Mouse (Mus musculus) c-Kit-positive CD71-negative TER-119-negative erythroid progenitor cells, embryonic 14.5 days (primary cell): ENCODE data around the gene Sema6c.
"Not testable (repeated sequence)": the region's sequence is repeated elsewhere in the genome, so short reads cannot be mapped to it uniquely, and the experiment has no call there.

Source experiments
- DNase-seq: peaks from one replicate; pipeline ENCODE4 v3.0.0-alpha.2; 2013; ENCODE audit warnings: low read depth

Gene Sema6c

DNA sequence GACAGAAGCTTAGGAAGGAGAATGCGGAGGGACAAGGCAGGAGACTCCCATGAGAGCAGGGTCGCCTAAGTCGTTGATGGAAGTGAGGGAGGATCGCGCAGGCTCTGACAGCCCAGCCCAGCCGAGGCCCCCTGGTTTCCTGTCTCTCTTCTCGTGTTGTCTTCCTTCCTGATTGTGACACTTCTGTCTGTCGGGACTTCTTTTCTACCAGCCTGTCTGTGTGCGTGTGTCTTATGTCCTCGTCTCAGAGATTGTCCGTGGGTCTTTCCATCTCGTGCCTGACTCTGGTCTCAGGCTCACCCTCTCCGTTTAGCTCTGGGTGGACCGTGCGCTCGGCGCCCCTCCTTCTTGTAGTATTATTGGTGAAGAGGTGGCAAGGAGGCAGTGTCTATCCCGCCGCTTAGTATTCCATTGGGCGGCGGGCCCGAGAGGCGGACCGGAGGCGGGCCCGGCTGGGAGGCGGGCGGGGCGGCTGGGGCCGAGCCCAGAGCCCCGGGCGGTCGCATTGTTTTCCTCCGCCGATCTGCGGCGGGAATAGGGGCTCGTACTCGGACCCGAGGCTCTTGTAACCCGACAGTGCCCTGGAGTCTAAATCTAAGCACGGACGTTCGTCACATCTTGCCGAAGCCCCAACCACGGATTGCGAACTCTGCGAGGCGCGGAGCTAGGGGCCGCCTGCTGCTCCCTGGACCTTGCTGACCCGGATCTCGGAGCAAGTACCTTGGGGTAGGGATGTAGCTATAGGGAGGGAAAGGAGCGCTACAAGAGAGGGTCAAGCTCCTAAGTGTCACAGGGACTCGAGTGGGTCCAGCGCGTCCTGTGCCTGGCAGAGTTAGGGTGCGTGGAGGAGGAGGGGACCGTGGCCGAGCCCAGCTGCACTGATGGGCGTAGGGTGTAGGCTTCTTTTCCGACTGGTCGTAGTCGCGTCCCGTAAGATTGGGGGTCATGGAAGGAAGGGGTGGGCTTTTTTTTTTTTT is at the start of gene Sema6c:
Sema6c (plus strand) TSS at position 471 of the 977 bp plus-strand sequence.
- DNase-seq: peak; percentile 76

DNA sequence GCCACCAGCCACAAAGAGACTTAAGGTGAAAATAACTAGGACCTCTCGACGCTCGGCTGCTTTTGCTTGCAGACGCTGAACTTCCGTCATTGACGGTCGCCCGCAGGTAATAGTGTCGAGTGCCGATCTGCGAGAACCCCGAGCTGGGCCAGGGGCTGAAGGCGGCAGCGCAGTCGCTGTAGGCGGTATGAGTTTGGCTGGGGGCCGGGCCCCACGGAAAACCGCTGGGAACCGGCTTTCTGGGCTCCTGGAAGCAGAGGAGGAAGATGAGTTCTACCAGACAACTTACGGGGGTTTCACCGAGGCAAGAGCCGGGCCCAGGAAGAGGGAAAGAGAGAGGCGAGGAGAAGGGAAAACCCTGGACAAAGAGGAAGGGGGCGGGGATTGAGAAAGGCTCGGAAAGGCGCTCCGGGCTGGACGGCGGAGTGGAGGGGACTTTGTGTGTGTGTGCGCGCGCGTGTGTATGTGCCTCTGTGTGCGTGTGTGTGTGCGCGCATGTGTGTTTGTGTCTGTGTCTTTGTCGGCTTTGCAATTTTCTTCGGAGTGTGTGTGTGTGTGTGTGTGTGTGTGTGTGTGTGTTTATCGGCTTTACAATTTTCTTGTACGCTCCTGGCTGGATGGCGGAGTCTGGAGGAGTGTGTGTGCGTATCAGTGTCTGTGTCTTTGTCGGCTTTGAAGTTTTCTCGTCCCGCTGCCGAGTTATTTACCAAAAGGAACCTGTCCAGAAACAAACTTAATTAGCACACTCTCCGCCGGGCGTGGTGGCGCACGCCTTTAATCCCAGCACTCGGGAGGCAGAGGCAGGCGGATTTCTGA is 49.1 kb upstream of the Sema6c start, which contains the start of gene Vps72:
Vps72 (plus strand) TSS at position 112 of the 816 bp plus-strand sequence.
- DNase-seq: peak; percentile 74

DNA sequence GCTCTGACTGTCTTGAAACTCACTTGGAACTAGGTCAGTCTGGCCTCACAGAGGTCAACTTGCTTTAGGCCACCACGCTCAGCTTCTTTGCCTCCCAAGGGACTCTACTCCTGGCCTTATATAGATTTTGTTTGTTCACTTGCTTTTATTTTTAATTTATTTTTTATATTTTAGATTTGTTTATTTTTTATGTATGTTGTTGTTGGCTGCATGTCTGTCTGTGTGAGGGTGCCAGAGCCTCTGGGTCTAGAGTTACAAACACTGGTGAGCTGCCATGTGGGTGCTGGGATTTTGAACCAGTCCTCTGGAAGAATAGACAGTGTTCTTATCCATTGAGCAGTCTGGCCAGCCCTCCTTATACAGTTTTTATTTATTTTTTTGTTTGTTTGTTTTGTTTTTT is 47.5 kb upstream of the Sema6c start:
- no peak for DNase-seq

DNA sequence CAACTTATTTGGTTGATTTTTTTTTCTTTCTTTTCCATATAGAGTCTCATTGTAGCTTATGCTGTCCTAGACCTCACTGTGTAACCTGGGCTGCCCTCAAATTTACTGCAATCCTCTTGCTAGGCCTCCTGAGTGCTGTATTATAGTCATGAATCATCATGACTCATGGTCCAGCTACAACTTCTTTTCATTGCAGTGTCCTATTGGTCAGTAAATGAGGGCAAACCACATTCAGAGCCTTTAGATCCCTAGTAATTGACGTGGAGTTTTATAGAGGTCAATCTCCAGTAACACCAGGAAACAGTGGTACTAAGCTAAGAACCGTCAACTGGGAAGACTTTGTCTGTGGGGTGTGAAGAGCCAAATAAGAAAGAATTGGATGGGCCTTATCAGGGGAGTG is 42.5 kb upstream of the Sema6c start:
- DNase-seq: no peak

DNA sequence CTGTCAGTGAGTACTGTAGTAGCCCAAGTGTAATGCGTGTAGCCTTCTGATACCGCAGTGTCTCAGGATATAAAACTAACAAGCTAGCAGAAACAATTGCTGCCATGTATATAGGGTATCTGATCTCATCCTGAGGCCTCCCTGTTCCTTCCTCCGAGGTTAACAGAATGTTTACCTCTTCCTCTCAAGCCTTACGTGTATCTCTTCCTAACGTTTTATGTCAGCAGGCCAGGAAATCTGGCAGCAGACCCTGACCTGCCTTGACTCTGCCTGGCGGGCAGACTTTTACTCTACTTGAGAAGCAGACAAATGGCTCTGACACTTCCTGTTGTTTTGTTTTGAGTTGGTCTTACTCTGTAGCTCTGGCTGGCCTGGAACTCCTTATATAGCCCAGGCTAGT is 38.7 kb upstream of the Sema6c start:
- DNase-seq: no peak

DNA sequence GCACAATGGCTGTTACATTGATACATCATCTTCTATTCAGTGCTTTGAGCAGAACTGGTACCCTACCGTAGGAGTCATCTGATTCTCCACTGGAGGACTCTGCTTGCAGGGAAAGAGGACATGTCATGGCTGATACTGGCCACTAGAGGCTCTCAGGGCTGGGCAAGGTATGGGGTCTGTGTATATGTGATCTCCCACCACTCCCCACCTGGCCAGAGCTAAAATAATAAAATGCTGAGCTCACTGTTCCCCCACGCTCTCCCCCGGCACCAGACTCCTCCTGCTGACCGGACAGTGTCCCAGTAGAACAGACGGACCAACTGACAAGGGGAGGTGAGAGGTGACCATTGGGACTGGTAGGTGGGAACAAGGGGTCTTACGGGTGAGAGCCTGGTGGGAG is 36.0 kb upstream of the Sema6c start, which contains the start of gene Tmod4:
Tmod4 (plus strand) TSS at position 231 of the 400 bp plus-strand sequence.
- no peak for DNase-seq

DNA sequence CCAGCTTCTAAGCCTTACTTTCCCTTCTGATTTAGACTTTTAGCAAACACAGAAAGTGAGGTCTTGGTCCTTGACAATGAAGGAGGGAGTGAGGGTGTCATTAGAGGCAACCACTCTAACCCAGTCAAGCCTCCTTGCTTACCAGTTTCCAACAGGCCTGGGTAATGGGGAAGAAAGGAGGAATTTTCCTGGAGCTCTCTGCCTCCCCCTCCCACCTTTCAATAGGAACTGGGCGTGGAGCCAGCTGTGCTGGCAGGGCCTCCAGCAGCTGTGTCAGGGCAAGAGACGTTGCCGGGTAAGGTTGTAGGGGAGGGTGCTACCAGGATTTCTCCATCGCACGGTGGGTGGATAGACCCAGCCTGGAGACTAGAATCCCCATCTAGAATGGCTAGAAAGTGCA is 35.3 kb upstream of the Sema6c start:
- DNase-seq: no peak

DNA sequence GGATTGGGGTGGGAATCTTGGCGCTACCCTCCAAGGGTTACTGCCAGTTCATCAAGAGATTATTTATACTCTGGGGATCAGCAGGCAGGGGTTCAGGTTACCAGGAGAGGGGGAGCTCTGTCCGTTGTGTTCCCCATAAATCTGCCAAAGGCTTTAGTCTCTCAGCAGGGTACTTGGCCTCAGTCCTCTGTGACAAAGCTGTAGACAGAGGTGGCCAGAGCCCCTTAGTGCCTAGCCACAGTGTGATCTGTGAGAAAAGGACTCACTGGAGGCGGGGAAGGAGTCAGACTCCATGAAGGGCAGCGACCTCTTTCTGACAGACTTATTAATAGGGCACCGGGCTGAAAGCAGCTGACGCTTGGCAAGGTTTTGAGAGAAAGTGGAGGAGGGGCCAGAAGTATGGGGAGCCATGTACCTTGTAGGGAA is 31.0 kb upstream of the Sema6c start:
- DNase-seq: no peak

DNA sequence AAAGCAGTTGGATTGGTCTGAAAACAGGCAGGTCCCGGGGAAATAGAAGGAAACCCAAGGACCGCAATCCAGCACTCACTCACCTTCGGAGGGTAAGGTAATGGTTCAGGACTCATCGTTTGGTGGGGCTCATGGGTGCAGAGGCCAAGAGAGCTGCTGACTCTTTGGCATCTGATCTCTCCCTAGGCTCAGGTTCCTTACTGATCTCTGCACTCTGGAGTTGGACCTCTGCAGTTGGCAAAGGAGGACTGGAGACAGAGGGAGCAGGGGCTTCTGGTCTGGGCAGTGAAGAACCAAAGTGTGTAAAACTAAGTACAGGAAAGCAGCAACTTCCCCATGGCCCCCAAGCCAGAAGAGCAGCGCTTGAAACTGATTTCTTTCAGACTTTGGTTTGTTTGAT is 30.2 kb upstream of the Sema6c start:
- DNase-seq: no peak

DNA sequence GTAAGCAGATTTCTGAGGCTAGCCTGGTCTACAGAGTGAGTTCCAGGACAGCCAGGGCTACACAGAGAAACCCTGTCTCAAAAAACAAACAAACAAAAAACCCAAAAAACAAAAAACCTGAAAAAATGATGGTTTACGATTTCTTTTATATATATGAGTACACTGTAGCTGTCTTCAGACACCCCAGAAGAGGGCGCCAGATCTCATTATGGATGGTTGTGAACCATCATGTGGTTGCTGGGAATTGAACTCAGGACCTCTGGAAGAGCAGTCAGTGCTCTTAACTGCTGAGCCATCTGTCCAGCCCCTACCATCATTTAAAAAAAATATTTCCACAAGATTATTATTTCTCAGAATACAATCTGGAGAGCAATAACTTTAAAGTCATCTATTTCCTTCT is 27.9 kb upstream of the Sema6c start:
- DNase-seq: not testable (repeated sequence)

DNA sequence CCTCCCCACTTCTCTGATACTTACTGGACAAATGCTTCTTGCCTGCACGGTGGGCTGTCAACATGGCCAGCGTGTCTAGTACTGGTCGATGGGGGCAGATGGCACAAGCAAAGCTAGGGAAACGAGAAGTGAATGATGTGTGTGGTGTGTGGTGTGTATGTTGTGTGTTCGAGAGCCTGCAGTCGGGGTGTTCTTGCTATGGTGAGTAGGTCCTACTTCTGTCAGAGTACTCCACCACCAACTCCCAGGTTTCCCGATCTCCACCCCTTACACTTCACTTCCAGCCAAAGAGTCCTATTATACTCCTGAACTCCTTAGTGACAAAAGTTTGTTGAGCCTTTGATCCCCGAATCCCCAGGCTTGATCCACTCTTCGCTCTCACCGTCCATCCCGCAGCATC is 27.1 kb upstream of the Sema6c start:
- DNase-seq: no peak

DNA sequence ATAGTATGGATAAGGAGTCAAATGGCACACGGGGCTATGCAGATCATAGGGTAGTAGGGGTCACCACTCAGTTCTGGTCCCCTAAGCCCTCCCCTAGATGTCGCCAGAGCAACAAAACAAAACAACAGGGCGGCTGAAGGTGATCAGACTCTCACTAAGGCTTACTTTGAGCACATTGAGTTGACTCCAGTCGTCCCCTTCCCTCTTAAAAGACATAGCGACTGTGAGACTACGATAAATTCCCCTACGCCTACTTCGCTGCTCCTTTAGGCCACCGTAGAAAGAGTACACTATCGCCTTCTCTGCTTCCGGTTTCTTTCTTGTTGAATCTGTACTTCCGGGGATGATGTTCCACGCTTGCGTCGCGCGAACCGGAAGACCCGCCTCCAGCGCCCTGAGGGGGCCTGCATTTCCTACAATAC is 26.6 kb upstream of the Sema6c start, which contains the start of the genes Scnm1 and Lysmd1:
Scnm1 (minus strand) TSS at position 332 of the 422 bp plus-strand sequence.
Lysmd1 (plus strand) TSS at position 409 of the 422 bp plus-strand sequence.
- peak; percentile 90 for DNase-seq

DNA sequence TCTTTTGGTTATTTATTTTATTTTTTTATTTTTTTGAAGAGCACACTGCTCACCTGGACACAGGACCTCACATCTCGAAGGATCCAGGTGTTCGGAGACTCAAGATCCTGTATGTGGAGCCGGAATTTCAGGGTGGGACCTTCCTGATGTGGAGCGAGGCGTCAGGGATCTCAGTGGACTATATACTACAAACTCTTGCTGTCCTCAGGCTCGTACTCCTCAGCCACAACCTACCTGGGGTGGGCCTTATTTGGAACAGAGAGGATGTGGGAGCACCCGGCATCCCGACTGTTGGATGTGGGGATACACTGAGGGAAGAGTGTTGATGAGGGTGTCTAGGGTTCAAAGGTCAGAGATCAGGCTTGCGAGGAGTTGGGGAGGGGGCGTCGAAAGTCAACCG is 26.1 kb upstream of the Sema6c start:
- not testable (repeated sequence) for DNase-seq

DNA sequence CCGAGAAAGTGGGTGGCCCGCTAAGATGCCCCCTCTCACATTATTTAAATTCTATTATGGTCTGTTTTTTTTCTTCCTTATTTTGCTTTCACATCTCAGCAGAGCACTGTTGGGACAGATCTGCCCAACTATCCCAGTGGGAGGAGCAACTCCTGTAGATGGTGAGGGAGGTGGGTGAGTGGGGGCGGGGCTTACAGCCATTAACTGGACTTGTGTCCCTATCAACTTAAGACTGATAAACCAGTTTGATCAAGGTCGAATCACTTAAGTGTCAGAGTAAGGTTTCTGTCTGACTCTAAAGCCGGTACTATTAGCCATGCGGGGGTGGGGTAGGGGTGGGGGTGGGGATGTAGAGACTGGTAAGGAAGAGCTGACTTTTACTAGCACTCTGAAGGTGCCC is 25.2 kb upstream of the Sema6c start:
- DNase-seq: no peak

DNA sequence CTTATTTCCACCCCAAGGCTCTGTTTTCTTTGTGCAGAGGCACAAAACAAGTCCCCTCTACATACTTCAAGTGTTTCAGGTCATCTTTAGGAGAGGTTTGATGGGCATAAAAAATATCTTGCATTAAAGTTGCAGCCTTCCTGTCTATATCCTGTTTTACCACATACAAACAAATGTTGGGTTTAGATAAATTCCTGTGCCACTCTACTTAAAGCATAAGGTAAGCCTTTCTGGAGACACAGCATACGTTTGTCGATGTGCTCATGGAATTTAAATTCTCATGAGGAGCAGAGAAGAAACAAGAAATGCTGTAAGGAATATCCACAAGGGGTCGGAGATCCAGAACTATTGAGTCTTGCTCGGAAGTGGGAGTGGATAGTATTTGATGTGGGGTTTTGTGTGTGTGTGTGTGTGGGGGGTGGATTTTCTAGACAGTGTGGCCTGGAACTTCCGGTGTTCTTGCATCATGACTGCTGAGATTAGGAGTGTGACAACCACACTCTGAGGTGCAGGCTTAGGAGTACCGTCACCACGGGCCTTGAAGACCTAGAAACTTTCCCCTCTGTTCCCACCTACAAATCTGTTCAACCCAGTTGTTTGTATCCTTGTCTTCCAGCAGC is 24.7 kb upstream of the Sema6c start:
- no peak for DNase-seq

DNA sequence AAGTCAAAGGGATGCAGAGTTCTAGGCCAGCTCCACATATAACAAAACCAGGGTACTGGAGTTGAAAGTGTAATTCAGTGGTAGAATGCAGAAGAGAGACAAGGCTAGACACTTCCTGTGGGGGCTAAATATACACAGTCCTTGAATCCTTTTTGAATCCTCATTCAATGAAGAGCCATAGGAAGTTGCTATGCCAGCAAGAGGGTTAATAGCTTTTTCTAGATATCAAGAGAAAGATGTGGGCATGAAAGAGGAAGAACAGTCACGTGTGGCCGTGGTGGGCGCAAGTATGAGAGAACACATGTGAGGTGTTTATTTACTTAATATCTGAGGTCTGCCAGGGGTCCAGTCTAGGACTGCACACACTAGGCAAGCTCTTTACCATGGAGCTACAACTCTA is 23.9 kb upstream of the Sema6c start:
- DNase-seq: no peak

DNA sequence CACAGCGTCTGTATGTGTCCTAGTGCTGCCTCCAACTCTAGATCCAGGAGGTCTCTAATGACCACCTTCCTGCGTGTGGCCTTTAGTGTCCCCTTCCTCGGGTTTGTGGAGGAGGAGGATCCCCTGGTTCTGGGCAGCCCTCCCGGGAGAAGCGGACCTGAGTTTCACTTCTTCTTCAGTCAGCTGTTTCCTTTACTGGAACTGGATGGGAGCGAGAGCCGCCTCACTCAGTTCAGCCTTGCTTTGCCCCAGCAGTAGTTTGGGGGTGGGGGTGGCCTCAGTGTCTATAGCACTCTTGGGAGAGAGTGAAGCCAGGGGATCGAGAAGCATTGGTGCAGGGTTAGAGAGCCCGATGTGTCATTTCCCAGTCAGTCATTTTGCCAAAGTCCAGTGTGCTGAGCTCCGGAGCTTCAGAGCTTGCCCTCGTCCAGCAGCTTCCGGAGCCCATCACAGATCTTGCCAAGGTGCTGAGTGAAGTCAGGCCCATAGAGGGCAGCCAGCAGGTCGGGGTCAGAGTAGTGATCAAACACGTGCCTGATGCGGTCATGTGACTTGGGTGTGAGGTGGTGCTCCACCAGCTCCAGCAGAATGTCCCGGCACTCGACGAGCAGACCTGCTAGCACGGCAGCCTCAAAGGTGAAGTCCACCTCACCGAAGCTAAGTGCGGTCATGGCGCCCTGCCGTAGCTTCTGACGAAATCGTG is 20.5 kb upstream of the Sema6c start:
- DNase-seq: no peak

DNA sequence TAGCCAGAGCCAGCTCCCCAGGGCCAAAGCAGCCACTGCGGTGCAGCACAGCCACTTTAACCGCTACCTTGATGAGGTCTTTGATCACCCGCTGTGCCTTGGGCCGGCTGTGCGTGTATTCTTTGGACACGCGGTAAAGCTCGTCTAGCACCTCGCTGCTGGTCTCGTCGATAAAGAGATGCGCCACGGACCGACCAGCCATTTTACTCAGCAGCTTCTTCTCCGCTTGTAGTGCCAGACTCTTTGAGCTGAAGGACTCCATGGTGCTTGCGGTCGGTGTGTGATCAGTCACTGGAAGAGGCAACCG is 20.0 kb upstream of the Sema6c start:
- no peak for DNase-seq

DNA sequence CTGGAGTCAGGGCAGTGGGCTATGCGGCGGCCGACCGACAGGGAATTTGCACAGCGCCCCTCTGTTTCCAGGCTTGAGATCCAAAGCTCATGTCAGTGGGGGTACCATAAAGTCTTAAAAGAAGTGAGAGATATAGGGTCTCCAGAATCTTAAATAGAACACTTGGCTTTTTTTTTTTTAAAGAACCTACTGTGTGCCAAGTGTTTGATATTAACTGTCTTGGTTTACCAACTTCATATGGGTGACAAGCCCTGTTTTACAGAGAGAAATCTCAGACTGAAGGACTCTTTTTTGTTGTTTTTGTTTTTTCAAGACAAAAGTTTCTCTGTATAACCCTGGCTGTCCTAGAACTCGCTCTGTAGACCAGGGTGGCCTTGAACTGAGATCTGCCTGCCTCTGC is 19.5 kb upstream of the Sema6c start:
- DNase-seq: no peak

DNA sequence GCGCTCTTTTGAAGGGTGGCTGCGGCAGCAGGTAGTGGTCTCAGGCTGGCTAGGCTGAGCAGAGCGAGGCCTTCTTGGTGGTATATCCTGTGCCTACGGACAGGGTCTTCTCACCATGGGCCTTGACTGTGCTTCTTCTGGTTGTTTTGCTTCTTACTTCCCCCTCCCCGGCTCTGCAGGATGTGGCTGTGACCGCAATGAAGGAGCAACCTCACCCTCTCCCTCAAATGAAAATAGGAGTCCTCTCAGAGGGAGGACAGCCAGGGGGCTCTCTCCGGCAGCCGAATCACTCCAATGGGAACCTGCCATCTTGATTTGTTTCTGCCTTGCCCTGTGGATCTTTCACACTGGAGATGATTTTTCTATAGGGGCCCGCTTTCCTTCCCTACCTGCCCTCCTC is 18.8 kb upstream of the Sema6c start:
- DNase-seq: no peak

DNA sequence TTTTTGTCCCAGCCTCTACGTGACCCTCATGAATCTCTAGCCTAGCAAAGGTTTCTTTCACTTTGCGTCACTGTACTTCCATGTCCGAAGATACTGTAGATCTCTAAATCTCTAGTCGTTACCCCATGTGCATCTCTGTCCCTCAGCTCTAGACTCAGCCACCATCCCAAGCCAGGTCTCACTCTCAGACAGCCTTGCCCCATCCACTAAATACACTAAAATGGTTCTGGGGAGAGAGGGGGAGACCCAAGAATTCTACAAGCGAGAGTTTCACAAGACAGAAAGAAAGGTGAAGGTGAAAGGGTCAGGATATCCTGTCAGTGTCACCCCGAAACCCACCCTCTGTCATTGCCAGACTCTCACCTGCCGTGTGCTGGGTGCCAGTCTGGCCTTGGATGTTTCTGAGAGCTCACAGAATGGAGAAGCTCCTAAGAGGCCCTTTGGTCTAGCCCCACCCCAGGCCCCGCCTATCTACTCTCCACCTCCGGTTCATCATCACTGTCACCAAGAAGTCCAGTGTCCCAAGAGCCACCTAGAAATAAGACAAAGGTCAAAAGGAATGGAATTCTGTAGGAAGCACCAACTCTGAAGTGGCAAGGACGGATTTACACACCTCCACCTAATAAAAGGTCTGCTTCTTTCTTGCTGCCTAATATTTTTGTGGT is 18.2 kb upstream of the Sema6c start, which contains the start of gene Tnfaip8l2:
Tnfaip8l2 (minus strand) TSS at position 409 of the 665 bp plus-strand sequence.
- no peak for DNase-seq
